Mouse (Mus musculus): ENCODE measurements around the gene 1700020A23Rik. TPM values are rescaled to one million over a fixed set of nuclear protein-coding genes. Genes with fewer than 3 reads are reported as not detected.

The 1700020A23Rik gene
- polyA plus RNA-seq, 1 experiment from 2014 or later: not detected

Other genes starting within 250 kb of the 1700020A23Rik start
- 859 and 934 TPM in 2 replicates for gene Snrpb, start 225.9 kb upstream of the 1700020A23Rik start, polyA plus RNA-seq (2016; fragmentation: Nextera tagmentation; extraction: Ambion mirVana)
- gene Tmc2, start 210.1 kb upstream of the 1700020A23Rik start, polyA plus RNA-seq (2016; fragmentation: Nextera tagmentation; extraction: Ambion mirVana): not detected in 2 replicates
- 392 and 425 TPM in 2 replicates for gene Nop56, start 130.8 kb upstream of the 1700020A23Rik start, polyA plus RNA-seq (2016; fragmentation: Nextera tagmentation; extraction: Ambion mirVana)
- gene Idh3b, start 120.7 kb upstream of the 1700020A23Rik start, polyA plus RNA-seq (2016; fragmentation: Nextera tagmentation; extraction: Ambion mirVana): 136 and 141 TPM in 2 replicates
- gene Ebf4, start 110.1 kb upstream of the 1700020A23Rik start, polyA plus RNA-seq (2016; fragmentation: Nextera tagmentation; extraction: Ambion mirVana): 0.95 and 1.3 TPM in 2 replicates
- 40.7 and 47.3 TPM in 2 replicates for gene Cpxm1, start 7.7 kb upstream of the 1700020A23Rik start, polyA plus RNA-seq (2016; fragmentation: Nextera tagmentation; extraction: Ambion mirVana)
- gene Gm28372, start within 50 bp of the 1700020A23Rik start, polyA plus RNA-seq (2016; fragmentation: Nextera tagmentation; extraction: Ambion mirVana): not detected in 2 replicates
- 0.12 TPM in 1 of 2 replicates, not detected in the other for gene Tmem239, start 1.2 kb downstream of the 1700020A23Rik start, polyA plus RNA-seq (2016; fragmentation: Nextera tagmentation; extraction: Ambion mirVana)
- gene Vps16, start 19.1 kb downstream of the 1700020A23Rik start, polyA plus RNA-seq (2016; fragmentation: Nextera tagmentation; extraction: Ambion mirVana): 117 and 126 TPM in 2 replicates
- gene Pced1a, start 19.4 kb downstream of the 1700020A23Rik start, polyA plus RNA-seq (2016; fragmentation: Nextera tagmentation; extraction: Ambion mirVana): 13.9 and 14.4 TPM in 2 replicates
- gene Ptpra, start 45.0 kb downstream of the 1700020A23Rik start, polyA plus RNA-seq (2016; fragmentation: Nextera tagmentation; extraction: Ambion mirVana): 88.2 and 91.8 TPM in 2 replicates
- 84.8 and 89.0 TPM in 2 replicates for gene Mrps26, start 158.5 kb downstream of the 1700020A23Rik start, polyA plus RNA-seq (2016; fragmentation: Nextera tagmentation; extraction: Ambion mirVana)
- not detected in 2 replicates for gene Oxt, start 170.9 kb downstream of the 1700020A23Rik start, polyA plus RNA-seq (2016; fragmentation: Nextera tagmentation; extraction: Ambion mirVana)
- not detected in 2 replicates for gene Avp, start 177.3 kb downstream of the 1700020A23Rik start, polyA plus RNA-seq (2016; fragmentation: Nextera tagmentation; extraction: Ambion mirVana)
- 21.7 and 22.4 TPM in 2 replicates for gene Fastkd5, start 224.8 kb downstream of the 1700020A23Rik start, polyA plus RNA-seq (2016; fragmentation: Nextera tagmentation; extraction: Ambion mirVana)
- 20.3 and 21.5 TPM in 2 replicates for gene Ubox5, start 224.8 kb downstream of the 1700020A23Rik start, polyA plus RNA-seq (2016; fragmentation: Nextera tagmentation; extraction: Ambion mirVana)
- 4.0 and 5.1 TPM in 2 replicates for gene Lzts3, start 237.5 kb downstream of the 1700020A23Rik start, polyA plus RNA-seq (2016; fragmentation: Nextera tagmentation; extraction: Ambion mirVana)

Measured in midbrain, embryonic 10.5 days (tissue).